Mouse (Mus musculus): Measurements from ENCODE around the gene Cldn34b2. TPM values are rescaled to one million over a fixed set of nuclear protein-coding genes. Genes with fewer than 3 reads are reported as not detected.
"Not testable (repeated sequence)": the region's sequence is repeated elsewhere in the genome, so short reads cannot be mapped to it uniquely, and the experiment has no call there.

Cldn34b2 gene
- polyA plus RNA-seq (2012; rRNA removed), result not detected in 2 replicates

DNA sequence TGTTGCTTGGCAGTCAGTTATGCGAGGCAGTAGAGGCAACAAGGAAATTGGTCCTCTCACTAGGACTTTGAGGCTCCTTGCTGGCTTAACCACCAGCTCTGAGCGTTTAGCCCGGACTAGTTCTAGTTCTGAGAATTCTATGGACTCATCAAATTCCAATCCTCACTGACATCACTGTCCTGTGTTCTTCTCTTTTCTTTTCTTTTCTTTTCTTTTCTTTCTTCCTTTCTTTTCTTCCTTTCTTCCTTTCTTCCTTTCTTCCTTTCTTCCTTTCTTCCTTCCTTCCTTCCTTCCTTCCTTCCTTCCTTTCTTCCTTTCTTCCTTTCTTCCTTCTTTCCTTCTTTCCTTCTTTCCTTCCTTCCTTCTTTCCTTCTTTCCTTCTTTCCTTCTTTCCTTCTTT, at the start of gene Cldn34b2:
Gene Cldn34b2 (minus strand): TSS at position 101 of the 400 bp plus-strand sequence.
- 77% methylated on average over 3 of the region's 3 CpGs for WGBS

DNA sequence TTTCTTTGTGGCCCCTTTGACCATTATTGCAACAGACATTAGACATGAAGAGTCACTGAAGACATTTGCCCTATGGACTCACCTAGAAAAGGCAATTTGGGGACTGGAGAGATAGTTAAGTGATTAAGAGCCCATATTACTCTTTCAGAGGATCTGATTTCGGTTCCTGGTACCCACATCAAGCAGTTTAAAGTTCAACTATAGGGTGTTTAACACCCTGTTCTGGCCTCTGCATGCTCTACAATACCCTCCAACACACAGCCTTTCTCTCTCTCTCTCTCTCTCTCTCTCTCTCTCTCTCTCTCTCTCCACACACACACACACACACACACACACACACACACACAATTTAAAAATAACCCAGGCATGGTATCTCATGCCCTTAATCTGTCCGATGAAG, 49.4 kb upstream of the Cldn34b2 start:
- 44% methylated on average over 2 of the region's 2 CpGs for WGBS
- no peak for DNase-seq (ENCODE audit: low read depth, low spot score)

More for the DNA sequence above, at the start of gene Cldn34b2:
- not testable (repeated sequence) for DNase-seq (ENCODE audit: low read depth, low spot score)

DNA sequence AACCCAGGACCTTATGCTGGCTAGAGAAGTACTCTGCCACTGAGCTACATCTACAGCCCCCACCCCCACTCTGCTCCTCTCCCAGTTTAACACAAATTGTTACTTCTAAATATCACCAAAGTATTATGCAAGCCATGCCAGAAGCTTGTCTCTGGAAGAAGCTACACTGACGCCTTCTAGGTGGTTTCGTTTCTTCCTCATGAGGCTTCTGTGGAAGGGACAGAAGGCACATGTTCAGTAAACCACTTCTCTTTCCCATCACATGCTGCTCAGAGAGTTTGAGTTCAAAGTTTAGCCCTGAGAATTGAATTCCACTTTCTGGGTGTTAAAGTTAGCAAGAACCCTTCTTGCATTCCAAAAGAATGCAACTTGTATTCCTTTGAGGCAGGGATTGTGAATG, 49.0 kb upstream of the Cldn34b2 start:
- 49% methylated on average over 2 of the region's 2 CpGs for WGBS
- no peak for DNase-seq (ENCODE audit: low read depth, low spot score)

DNA sequence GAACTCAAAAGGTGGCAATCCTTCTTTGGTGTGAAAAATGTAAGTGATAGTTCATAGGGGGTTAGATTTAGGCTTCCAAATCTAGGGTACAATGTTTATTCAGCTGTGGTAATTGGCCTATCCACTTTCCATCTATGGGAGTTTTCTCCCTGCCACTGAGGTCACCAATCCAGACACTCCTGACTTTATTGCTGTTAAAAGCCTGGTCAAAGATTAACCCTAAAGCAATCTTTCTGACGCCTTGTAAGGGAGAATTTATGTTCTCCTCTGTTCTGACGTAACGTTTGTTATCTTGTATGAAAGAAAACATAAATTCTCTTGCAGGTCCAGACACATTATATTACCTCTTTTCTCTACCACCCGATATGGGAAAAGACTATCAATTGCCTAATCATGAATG, 47.4 kb upstream of the Cldn34b2 start:
- DNase-seq (ENCODE audit: low read depth, low spot score), result peak; percentile 50
- WGBS, result 32% methylated on average over 4 of the region's 4 CpGs

DNA sequence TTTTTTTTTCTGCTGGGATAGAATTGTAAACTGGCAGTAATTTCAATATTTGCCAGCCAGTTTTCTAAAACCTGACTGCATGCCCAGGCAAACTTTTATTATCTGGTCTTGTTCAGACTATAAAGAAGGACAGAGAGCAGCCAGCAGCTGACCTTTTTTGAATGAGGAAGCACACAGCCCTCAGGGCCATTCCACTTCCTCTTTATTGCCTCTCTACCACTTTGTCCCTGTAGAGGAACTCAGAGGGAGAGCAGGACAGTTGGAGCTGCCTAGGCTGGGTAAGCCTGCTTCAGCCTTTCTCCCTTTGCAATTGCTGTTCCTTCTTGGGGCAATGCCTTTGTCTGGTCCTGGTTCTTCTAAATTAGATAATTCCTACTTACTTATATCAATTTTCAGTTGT, 44.1 kb upstream of the Cldn34b2 start:
- no peak for DNase-seq (ENCODE audit: low read depth, low spot score)

DNA sequence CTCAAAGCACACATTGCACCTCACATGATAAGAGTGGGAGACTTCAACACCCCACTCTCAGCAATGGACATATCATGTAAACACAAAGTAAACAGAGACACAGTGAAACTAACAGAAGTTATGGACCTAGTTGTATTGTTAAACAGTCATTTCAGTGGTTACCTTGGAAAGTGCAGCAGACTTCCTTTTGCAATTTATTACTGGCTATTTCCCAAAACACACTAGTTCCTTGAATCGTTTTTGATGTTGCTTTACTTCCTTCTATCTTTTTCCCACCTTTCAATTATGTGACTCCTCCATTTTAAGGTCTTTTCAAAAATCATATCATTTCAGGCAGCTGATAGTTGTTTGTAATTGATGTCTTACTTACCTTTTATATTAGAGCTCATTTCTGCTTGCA, 43.5 kb upstream of the Cldn34b2 start:
- WGBS, result 23% methylated on average over 1 of the region's 1 CpGs
- DNase-seq (ENCODE audit: low read depth, low spot score), result no peak

DNA sequence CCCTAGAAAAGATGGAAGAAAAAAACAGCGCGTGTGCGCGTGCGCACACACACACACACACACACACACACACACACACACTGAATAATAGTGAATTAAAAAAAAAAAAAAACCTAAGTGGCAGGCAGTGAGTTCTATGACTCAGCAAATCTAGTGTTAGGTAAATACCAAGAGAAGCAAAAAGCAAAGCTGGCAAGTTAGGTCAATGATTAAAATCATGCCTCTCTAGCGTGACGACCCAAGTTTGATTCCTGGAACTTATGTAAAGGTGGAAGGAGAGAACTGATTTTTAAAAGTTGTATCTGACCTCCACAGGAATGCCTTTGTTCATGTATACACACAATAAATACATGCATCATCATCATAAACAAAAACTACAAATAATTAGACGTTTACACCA, 41.7 kb upstream of the Cldn34b2 start:
- DNase-seq (ENCODE audit: low read depth, low spot score), result no peak
- WGBS, result 89% methylated on average over 8 of the region's 8 CpGs

DNA sequence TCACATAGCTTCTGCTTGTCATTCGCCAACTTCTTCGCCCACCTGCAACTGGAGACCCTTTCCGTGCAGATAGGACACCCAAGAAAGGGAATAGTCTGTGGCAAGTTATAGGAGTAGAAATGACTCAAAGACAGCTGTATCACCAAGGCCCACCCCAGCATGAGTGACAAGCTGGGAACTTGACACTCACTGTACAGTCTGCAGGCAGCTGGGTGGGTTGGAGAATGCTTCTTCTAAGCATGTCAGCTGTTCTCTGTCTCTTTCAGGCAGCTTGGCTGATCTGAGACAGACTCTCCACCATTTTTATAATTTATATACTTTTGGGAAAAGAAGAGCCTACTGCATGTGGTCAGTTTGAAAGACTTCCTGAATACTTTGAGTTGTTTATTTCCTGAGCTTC, 39.5 kb upstream of the Cldn34b2 start:
- 95% methylated on average over 3 of the region's 3 CpGs for WGBS
- DNase-seq (ENCODE audit: low read depth, low spot score), result no peak

DNA sequence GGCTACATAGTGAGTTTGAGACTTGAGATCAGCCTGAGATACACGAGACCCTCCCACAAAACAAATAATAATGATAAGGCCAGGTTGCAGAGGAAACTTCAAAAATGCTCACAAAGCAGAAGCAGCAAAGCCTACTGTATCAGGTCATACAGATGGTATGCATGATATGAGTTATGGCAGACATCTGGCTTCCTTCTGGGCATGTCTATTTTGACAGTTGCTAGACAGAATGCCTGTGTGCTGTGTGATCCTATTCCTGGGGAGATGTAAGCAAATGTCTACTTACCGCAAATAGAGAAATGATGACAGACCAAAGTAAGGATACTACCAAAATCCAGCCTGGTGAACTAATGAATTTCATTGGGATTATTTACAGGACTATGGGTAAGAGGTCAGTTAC, 38.1 kb upstream of the Cldn34b2 start:
- DNase-seq (ENCODE audit: low read depth, low spot score), result no peak
- 66% methylated on average over 2 of the region's 2 CpGs for WGBS

DNA sequence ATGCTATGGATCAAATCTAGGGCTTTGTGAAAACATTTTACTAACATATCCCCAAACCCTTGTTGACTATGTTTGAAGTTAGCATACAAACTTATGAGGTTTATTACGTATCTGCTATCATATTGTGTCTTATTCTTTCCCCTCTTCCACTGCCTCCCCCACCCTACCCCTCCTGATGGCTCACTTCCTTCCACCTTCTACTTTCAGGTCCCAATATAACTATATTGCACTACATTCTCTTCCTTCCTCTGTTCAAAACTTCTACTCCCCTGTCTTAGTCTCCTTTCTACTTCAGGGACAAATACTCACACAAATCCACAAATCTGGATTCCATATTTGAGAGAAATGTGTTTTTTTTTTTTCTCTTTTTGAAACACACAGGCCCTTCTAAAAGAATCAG, 35.3 kb upstream of the Cldn34b2 start:
- no peak for DNase-seq (ENCODE audit: low read depth, low spot score)
- 59% methylated on average over 1 of the region's 1 CpGs for WGBS

DNA sequence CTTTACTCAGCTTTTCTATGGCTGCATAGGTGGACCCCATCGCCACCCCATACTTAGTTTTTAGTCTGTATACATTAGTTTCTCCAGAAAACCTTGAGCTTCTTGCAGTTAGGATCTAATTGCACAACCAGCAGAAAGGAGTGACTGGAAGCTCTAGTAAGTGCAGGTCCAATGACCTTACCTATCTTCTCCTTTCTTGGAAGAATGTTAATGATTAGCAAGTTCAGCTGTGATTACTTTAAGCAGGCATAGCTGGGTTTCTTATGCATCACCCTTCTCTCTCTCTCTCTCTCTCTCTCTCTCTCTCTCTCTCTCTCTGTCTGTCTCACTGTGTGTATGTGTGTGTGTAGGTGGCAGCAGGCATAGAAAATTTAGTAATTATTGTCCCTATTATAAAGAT, 23.7 kb upstream of the Cldn34b2 start:
- WGBS, result 58% methylated on average over 1 of the region's 1 CpGs
- no peak for DNase-seq (ENCODE audit: low read depth, low spot score)

DNA sequence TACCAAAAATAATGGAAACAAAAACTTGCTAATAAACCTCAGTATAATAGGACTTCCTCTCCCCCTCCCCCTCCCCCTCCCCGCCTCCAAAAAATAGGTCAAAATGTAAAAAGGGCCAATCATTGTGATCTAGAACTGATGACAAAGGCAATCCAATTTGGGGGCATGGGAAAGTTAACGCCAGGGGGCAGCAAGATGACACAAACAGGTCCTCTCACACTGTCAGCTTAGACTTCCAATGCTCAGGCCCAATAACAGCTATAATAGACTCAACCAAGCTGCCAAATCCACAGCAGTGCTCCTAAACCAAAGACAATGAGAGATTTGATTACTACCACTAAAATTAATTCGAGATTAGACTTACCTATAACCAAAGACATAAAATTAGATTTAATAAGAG, 16.5 kb upstream of the Cldn34b2 start:
- 10% methylated on average over 3 of the region's 3 CpGs for WGBS

DNA sequence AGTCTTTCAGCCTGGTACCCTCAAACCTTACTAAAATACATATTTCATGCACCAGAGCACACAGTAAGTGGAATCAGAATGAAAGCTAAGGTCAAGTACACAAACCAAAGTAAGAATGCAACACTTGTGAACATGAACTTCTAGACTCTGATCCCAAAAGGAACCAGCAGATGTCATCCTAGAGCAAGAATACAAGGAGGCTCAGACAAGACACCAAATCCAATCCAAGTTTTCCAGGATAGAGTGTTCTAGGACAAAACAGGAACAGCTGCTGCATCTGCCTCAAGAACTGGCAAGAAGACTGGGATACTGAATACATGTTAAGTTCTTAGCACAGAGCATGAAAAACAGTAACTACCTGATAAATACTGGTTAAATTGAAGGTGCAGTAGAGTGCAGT, 30.2 kb downstream of the Cldn34b2 start:
- no peak for DNase-seq (ENCODE audit: low read depth, low spot score)

More for the DNA sequence above, 16.5 kb upstream of the Cldn34b2 start:
- peak; percentile 22 for DNase-seq (ENCODE audit: low read depth, low spot score)

DNA sequence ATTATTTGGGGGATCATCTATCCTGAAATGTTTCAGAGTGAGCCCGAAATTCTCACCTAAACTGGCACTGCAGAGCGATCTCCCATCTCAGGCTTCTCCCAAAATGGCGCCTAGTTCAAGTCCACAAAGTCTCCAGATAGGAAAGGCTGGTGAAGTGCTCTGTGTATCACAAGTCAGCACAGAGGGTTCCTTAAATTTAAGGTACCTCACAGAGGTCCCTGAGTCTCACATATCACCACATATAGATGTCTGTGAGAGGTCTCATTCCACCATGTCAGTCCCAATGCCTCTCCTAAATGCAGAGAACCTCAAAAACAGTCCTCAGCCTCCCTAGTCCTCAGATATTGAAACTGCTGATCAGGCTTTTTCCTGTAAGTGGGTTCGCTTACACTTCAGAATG, 34.6 kb downstream of the Cldn34b2 start, which contains the start of gene Magea2:
Gene Magea2 (minus strand): TSS at position 101 of the 400 bp plus-strand sequence.
- not testable (repeated sequence) for DNase-seq (ENCODE audit: low read depth, low spot score)
- WGBS, result 68% methylated on average over 4 of the region's 4 CpGs

DNA sequence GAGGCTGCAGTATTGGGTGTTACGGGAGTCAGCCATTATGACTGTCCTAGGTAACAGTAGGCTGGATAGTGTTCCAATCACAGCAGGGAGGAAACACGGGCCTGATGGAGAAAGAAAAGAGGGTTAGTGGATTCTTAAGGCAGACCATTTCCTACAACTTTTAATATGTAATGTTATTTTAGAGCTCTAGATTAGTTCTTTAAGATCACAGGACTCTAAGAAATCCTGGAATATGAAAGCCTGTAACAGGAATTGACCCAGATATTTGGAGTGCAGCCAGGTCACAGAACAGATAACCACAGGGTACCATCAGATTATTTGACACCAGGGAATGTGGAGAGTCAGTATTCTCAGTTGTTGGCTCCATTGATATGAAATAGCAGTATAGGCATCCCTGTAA, 38.5 kb downstream of the Cldn34b2 start, which contains the start of gene Magea1:
Gene Magea1 (minus strand): TSS at position 101 of the 400 bp plus-strand sequence.
- WGBS, result 100% methylated on average over 1 of the region's 2 CpGs
- DNase-seq (ENCODE audit: low read depth, low spot score), result not testable (repeated sequence)

Other genes starting within 250 kb of the Cldn34b2 start
- not detected in 2 replicates for gene Cldn34b1, start 238.1 kb downstream of the Cldn34b2 start, polyA plus RNA-seq (2012; rRNA removed)
- not detected in 2 replicates for gene Magea6, start 192.4 kb downstream of the Cldn34b2 start, polyA plus RNA-seq (2012; rRNA removed)
- gene Magea3, start 178.9 kb downstream of the Cldn34b2 start, polyA plus RNA-seq (2012; rRNA removed), result not detected in 2 replicates
- not detected in 2 replicates for gene Magea8, start 132.6 kb downstream of the Cldn34b2 start, polyA plus RNA-seq (2012; rRNA removed)
- gene Magea5, start 65.3 kb downstream of the Cldn34b2 start, polyA plus RNA-seq (2012; rRNA removed), result not detected in 2 replicates
- gene Magea1, start 38.6 kb downstream of the Cldn34b2 start, polyA plus RNA-seq (2012; rRNA removed), result not detected in 2 replicates
- not detected in 2 replicates for gene Magea2, start 34.7 kb downstream of the Cldn34b2 start, polyA plus RNA-seq (2012; rRNA removed)
- 61.1 and 66.4 TPM in 2 replicates for gene Sat1, start 88.0 kb upstream of the Cldn34b2 start, polyA plus RNA-seq (2012; rRNA removed)
- gene Acot9, start 134.0 kb upstream of the Cldn34b2 start, polyA plus RNA-seq (2012; rRNA removed), result 12.5 and 12.9 TPM in 2 replicates
- 43.7 and 47.9 TPM in 2 replicates for gene Prdx4, start 212.3 kb upstream of the Cldn34b2 start, polyA plus RNA-seq (2012; rRNA removed)

Measured in large intestine, adult 2 months (tissue).